Mouse (Mus musculus) erythroblast, adult 5-6 weeks (primary cell): ENCODE data around the gene Fga. TPM values are rescaled to one million over a fixed set of nuclear protein-coding genes. Genes with fewer than 3 reads are reported as not detected.
A peak's percentile ranks its signal among the peaks of the same experiment; 100 is the strongest.

Source experiments
- ATAC-seq: replicated peaks from 2 replicates; pipeline ENCODE4 v1.8.0; 2016; ENCODE audit warnings: moderate number of reproducible peaks, mild to moderate bottlenecking, moderate TSS enrichment, inconsistent platforms; ENCODE audit not compliant: poor library complexity, low FRiP score, severe bottlenecking
- total RNA-seq, 2 experiments: library from RNA; stranded (forward) in 1 of 2; stranded (reverse) in 1 of 2; fragments of 150-400 nt in 1 of 2; fragments of 200-764, 138-1000 nt in 1 of 2; gene quantifications; 2 replicates each; pipeline versions ENCODE4 v1.2.3 to v1.2.4; 2015 to 2017; ENCODE audit warnings: low replicate concordance in 2 of 2

The Fga gene
- total RNA-seq, 2 experiments from 2014 or later: not detected

GRCm38 (mm10) chr3:83021176-83021575 is 4.7 kb upstream of the Fga start:
- no peak for ATAC-seq

GRCm38 (mm10) chr3:83025036-83025435 is 840 bp upstream of the Fga start:
- no peak for ATAC-seq

- ATAC-seq: no peak
Measured at GRCm38 (mm10) chr3:83027546-83028251, 1.8 kb downstream of the Fga start.

DNA sequence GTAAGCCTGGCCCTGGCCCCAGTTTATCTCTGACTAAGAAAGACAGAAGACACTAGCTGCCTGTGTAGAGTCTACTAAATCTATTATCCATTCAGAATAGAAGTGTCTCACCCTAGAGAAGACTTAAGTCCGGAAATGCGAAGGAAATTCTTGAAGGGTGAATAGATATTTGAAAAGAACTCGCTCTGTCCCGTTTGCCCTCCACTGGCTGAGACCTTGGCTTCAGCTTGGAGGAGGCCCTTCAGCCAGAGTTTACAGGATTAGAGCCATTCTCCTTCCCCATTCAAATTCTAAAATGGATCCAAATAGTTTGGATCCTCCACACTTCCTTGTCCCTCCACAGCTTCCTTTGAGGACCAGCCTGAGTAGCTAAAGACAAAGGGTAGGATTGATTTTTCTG is 4.5 kb downstream of the Fga start:
- ATAC-seq: no peak

- ATAC-seq: no peak
Measured at GRCm38 (mm10) chr3:83032746-83033308, 7.0 kb downstream of the Fga start.

DNA sequence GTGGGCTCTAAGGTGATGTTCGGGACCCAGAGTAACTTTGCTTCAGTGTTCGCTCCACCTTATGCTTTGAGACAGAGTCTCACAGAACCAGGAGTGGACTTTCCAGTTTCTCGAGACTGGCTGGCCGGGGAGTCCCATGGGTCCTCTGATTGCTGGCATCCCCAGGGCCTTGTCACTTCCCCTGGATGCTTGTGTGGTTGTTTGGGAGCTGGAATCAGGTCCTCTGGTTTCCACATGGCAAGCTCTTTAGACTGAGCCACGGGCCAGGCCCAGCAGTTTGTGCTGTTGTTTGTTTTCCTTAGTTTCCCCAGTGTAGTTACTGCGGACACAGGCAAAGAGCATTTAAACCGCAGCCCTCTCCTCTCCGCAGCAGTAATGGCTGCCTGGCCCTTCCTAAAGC is 7.9 kb downstream of the Fga start:
- ATAC-seq: no peak

DNA sequence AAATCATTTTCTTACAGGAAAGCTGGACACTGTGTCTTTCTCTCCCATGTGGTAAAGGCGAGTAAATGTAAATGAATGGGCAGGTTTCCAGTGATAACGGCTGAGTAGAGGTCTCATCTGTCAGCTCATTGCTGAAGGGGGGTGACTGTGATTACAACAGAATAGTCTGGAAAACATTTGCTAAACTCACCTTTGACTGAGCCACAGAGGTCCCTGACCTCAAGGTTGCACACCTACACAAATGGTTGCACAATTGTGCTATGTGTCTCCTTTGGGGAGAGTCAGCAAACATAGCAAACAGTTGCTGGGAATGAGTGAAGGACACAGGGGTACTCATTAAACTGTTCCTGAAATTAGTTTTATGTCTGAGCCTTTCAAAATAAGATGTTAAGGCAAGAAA is 13.0 kb downstream of the Fga start:
- ATAC-seq: no peak

DNA sequence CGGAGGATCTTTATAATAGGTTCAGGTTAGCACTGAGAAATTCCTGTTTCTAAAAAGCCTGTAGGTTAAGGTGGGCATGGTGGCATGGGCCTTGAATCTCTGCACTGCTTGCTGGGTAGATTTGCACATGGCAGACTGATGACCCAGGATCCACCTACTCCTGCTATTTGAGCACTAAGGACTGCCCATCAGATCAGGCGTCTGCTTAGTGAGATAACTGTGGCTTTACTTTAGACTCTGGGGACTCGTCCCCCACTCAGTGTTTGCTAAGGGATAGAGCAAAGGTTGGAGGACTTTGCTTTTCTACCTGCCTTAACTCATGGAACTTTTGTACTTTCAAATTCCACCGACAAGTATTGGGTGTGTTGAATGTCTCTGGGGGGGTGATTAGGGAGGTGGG is 13.8 kb downstream of the Fga start:
- ATAC-seq: no peak

DNA sequence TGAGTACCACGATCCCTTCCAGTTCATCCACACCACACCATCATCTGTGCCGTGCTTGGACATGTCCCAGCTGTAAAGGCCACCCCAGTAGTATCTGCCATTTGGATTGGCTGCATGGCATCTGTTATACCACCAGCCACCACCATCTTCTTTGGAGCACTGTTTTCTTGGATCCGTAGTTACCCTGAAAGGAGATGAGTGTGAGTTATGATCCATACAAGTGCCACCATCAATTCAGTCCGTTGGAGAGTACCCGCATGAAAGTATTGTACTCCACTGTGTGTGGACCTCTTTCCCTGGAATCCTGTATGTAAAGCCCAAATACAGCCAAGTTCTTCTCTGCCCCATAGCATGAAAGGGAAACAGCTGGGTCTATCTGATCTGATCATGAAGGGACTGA is 16.6 kb downstream of the Fga start:
- no peak for ATAC-seq

- ATAC-seq: no peak
Measured at GRCm38 (mm10) chr3:83046649-83047048, 20.8 kb downstream of the Fga start.

DNA sequence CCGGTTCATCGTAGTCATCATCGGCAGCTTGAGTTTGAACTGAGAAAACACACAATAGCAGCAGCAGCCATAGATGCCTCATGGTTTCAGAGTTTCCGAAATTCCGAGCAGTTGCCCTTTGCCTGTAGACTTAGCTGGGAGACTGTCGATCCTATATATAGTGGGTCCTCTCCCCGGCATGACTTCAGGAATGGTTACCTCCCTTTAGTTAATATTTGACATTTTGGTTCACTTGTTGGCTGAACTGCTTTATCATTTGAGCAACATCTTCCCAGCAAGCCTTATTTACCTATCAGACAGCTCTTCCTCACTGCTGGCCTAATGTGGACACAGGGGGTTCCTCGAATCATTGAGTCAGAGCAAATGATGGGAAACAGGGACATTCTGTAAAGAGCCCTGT is 23.8 kb downstream of the Fga start, which contains the start of gene Fgb:
Fgb (minus strand) TSS at position 184 of the 400 bp plus-strand sequence.
- ATAC-seq: no peak

- ATAC-seq: no peak
Measured at GRCm38 (mm10) chr3:83050661-83051060, 24.8 kb downstream of the Fga start.

DNA sequence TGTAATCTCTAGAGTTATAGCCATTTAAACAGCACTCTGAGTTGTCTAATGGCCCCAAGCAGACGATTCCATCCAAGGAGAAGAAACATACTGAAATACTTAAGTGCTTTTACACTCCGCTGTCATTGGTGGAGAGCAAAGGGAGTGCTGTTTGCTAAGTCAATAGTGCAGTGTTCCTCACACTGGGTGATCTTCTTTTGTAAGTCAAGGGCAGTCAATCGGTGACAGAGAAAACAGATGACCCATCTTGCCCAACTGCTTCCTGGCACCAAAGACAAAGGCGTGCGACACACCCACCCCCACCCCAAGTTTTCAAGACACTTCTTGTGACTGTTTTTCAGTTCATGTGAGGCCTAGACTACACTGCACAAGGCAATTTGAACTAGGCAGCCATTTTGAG is 26.2 kb downstream of the Fga start:
- no peak for ATAC-seq

- ATAC-seq: no peak
Measured at GRCm38 (mm10) chr3:83053126-83053525, 27.2 kb downstream of the Fga start.

GRCm38 (mm10) chr3:83053758-83054157 is 27.9 kb downstream of the Fga start:
- ATAC-seq: no peak

- ATAC-seq: no peak
Measured at GRCm38 (mm10) chr3:83054759-83055158, 28.9 kb downstream of the Fga start.

GRCm38 (mm10) chr3:83055281-83056038 is 29.6 kb downstream of the Fga start, which contains the start of gene Plrg1:
Plrg1 (plus strand) TSS chr3:83055522.
- peak; percentile 98 for ATAC-seq

- no peak for ATAC-seq
Measured at GRCm38 (mm10) chr3:83057046-83057445, 31.2 kb downstream of the Fga start.

GRCm38 (mm10) chr3:83067920-83068319 is 42.0 kb downstream of the Fga start:
- no peak for ATAC-seq

- no peak for ATAC-seq
Measured at GRCm38 (mm10) chr3:83068869-83069268, 43.0 kb downstream of the Fga start.

DNA sequence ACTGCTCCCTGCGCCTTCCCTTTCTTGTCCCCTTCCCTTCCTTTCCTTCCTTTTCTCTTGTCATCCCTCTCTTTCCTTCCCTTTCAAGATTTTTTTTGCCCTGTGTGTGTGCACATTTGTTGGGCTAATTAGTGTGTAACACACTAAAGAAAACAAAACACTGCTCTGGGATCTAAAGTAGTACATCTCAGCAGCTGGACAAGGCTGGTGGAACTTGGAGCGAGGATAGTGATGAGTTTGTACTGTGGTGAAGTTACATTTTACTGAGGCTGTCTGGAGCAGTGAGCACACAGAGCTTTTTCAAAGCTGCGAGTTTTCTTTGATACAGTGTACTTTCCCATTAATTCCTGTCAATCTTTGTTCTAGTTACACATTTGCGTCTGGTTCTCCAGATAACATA is 44.4 kb downstream of the Fga start:
- ATAC-seq: no peak
